Mouse (Mus musculus): ENCODE measurements around the gene Srrm2. TPM values are rescaled to one million over a fixed set of nuclear protein-coding genes. Genes with fewer than 3 reads are reported as not detected.
A peak's percentile ranks its signal among the peaks of the same experiment; 100 is the strongest.

The Srrm2 gene
- polyA plus RNA-seq, 1 experiment from 2014 or later, result 314 TPM

DNA sequence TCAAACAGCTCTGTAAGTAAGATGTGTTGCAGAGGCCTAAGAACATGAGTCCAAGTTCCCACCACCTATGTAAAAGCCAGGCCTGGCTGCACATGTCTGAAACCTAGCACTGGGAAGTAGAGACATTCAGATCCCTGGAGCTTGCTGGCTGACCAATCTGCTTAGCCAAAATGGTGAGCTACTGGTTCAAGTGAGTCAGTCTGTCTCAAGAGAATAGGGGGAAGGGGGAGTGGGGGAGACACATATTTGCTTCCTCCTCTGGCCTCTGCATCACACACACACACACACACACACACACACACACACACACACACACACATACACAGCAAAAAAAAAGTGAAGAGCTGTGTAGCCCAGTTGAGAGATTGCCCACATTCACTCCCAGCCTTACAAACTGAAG lies 7.0 kb upstream of the Srrm2 start:
- no peak for TF ChIP-seq CTCF (IDR thresholded peaks at IDR 0.05)
- in situ Hi-C loops (cut with MboI; ENCODE audit: low pct_unique_long_range_greater_than_20kb), result no loop called here
- ATAC-seq (no peak), DNase-seq (ENCODE audit: low read depth, low spot score) (no peak)
- H3K27me3 ChIP-seq, result no peaks in the 10 kb centered on the region
- ChIA-PET POLR2A (no interaction called here), CTCF (interaction anchor here (1.1 to 1.9 kb wide), 2 partner anchors 7 to 60 kb away, joined by 3 to 5 read pairs; partner anchors contain the start of genes Prss32 and Prss41)

DNA sequence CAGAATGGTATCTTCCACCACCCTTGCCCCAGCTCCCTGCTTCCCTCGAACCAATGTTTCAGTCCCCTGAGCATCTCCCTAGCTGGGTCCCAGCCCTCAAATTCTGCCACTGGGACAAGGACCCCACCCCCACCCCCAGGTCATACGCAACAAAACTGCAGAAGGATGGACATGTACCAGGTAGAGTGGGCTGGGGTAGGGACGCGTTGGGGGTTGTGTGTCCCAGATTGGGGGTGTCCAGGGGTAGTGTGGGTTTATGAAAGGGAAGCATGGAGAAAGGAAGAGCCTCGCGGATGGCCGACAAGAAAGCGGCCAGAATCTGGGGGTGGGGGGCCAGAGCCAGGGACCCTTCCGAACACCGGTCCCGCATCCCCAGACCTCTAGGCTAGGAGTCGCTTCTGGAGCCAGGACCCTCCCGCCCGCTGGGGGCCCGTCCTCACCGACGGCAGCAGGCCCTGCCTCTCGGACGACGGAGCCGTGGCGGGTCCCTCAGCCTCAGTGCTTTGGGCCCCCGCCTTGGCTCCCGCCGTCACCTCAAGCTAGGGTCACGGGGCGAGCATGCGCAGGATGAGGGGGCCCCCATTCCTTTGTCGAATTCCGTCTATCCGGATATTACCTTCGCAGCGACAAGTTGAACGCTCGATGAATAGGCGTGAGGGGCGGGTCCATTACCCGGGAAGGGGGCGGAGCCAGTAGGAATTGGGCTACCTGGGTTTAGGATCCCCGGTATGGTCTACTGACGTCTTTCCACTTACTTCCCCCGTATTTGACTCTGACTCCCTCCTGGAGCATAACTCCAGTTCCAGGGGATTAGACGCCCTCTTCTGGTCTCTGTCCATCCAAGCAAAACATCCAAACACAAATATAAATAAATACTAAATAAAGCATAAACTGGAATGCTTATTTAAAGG lies 4.5 kb upstream of the Srrm2 start, which contains the start of gene Flywch2:
Gene Flywch2, minus strand, starts transcription at position 521 of the 911 bp plus-strand sequence.
- ChIA-PET POLR2A (no interaction called here), CTCF (no interaction called here)
- ATAC-seq (peak; percentile 65), DNase-seq (ENCODE audit: low read depth, low spot score) (no peak)
- TF ChIP-seq CTCF (IDR thresholded peaks at IDR 0.05), result no peak
- no peaks in the 10 kb centered on the region for H3K27me3 ChIP-seq
- in situ Hi-C loops (cut with MboI; ENCODE audit: low pct_unique_long_range_greater_than_20kb), result no loop called here

DNA sequence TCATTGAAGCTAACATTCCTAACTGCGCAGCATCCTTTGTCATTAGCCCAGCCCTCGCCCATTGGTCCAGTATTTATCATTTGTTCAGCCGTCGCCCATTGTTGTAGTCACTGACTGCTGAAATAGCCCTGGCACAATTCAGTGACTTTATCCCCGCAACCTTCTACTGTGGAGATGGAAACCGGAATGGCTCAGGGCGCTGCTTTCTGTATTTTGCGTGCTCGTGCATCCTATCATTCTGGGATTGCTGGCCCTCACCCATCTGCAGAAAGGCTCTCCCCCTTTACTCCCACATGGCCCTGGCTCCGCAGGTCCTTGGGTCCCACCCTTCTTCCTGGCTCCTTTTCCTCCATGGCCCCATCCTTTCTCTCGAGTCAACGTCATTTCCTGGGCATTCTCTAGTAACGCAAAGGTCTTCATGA lies 3.8 kb upstream of the Srrm2 start:
- ChIA-PET CTCF (interaction anchor here (1.8 kb wide), 1 partner anchor 15 kb away, joined by 5 read pairs; no protein-coding TSS in a partner anchor), POLR2A (no interaction called here)
- DNase-seq (ENCODE audit: low read depth, low spot score) (no peak), ATAC-seq (no peak)
- in situ Hi-C loops (cut with MboI; ENCODE audit: low pct_unique_long_range_greater_than_20kb), result no loop called here
- no peak for TF ChIP-seq CTCF (IDR thresholded peaks at IDR 0.05)
- H3K27me3 ChIP-seq, result no peaks in the 10 kb centered on the region

DNA sequence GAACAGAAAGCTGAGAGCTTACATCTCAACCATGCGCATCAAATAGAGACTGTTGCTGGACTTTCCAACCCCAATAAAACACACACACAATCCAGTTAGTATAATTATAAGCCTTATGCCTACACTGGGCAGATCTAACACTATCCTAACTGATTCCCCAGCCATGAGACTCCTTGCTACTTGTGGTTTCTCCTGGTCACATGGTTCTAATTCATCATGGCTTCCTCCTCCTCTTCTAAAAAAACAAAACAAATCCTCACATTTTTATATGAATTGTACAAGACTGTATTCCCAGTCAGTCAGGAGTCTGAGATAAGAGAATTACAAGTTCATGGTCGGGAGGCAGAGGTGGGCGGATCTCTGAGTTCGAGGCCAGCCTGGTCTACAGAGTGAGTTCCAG lies 1.4 kb upstream of the Srrm2 start:
- ChIA-PET CTCF (interaction anchor here (1.6 kb wide), 1 partner anchor 12 kb away, joined by 5 read pairs; no protein-coding TSS in a partner anchor), POLR2A (interaction anchor here (1.2 kb wide), 1 partner anchor 15 kb away, joined by 3 read pairs; no protein-coding TSS in a partner anchor)
- in situ Hi-C loops (cut with MboI; ENCODE audit: low pct_unique_long_range_greater_than_20kb), result no loop called here
- no peak for TF ChIP-seq CTCF (IDR thresholded peaks at IDR 0.05)
- DNase-seq (ENCODE audit: low read depth, low spot score) (no peak), ATAC-seq (no peak)
- no peaks in the 10 kb centered on the region for H3K27me3 ChIP-seq

DNA sequence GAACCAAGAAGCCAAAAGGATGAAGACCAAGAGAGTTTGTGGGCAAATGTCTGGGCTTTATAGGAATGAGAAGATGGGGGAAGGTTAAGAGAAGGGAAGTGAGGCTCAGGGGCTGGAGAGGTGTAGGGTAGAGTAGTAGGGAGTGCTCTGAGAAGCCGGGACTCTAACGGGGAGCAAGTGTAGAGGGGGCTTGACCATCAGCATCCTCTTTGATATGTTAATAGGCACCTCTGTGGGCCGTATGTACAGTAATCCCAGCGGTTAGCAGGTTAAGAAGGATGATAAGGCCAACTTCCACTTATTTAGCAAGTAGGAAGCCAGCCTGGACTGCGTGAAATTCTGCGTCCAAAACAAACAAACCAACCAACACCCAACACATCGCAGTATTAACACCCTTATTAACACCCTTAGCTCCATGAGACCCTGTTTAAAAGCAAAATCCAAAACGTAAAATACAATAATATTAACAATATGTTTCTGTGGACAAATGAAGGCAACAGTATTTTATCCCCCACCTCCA lies 523 bp upstream of the Srrm2 start:
- POLR2A ChIA-PET, result no interaction called here
- H3K27me3 ChIP-seq, result no peaks in the 10 kb centered on the region
- CTCF ChIA-PET, result interaction anchor here (1.0 kb wide), 2 partner anchors 11 to 17 kb away, joined by 3 to 4 read pairs; no protein-coding TSS in a partner anchor
- no peak for TF ChIP-seq CTCF (IDR thresholded peaks at IDR 0.05)
- in situ Hi-C loops (cut with MboI; ENCODE audit: low pct_unique_long_range_greater_than_20kb), result no loop called here
- DNase-seq (ENCODE audit: low read depth, low spot score), result no peak
- no peak for ATAC-seq

DNA sequence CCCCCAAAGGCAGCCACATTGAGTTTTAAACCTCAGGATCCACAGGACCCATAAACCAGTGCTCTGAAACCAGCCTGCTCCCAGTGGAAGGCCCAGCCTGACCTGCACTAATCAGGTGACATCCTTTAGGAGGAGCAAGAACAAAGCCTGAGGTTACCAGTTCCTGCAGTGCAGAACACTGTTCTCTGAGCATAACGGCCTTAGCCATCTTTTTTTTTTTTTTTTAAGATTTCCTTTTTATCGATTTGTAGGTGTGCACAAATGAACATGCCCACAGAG lies 686 bp downstream of the Srrm2 start:
- DNase-seq (ENCODE audit: low read depth, low spot score), result no peak
- TF ChIP-seq CTCF (IDR thresholded peaks at IDR 0.05), result no peak
- ATAC-seq, result no peak
- ChIA-PET CTCF (interaction anchor here (1.0 kb wide), 1 partner anchor 16 kb away, joined by 3 read pairs; no protein-coding TSS in a partner anchor), POLR2A (no interaction called here)
- in situ Hi-C loops (cut with MboI; ENCODE audit: low pct_unique_long_range_greater_than_20kb), result no loop called here
- H3K27me3 ChIP-seq, result no peaks in the 10 kb centered on the region

DNA sequence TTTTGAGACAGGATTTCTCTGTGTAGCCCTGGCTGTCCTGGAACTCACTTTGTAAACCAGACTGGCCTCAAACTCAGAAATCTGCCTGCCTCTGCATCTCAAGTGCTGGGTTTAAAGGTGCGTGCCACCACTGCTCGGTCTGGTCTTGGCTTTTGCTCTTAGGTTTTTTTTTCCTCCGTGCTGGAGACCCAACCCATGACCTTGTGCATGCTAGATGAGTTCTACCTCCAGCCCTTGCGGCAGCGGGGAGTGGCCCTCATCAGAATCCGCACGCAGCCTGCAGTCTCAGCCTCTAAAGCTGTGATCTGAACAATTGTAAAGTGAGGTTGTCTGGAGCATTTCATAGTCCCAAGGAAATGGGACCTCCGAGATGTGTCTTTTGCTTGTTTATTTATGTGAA lies 5.0 kb downstream of the Srrm2 start:
- no peak for DNase-seq (ENCODE audit: low read depth, low spot score)
- no peak for ATAC-seq
- H3K27me3 ChIP-seq, result no peaks in the 10 kb centered on the region
- TF ChIP-seq CTCF (IDR thresholded peaks at IDR 0.05), result no peak
- in situ Hi-C loops (cut with MboI; ENCODE audit: low pct_unique_long_range_greater_than_20kb), result no loop called here
- ChIA-PET POLR2A (no interaction called here), CTCF (no interaction called here)

DNA sequence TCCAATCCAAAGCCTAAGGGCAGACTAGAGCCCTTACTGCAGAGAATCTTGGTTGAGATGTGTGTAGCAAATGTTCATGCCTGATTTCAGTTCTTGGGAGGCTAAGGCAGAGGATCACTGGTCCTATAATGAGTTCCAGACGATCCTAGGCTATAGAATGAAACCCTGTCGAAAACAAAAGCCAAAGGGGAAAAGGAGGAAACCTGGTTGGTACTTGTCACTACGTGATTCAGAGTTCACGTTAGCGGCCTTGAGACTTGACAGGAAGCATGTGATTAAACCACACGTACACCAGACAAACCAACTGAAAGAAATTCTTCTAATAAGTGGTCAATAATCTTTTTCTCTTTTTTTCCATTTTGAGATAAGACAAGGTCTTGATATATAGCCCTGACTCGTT lies 7.0 kb downstream of the Srrm2 start:
- ChIA-PET POLR2A (no interaction called here), CTCF (no interaction called here)
- no peak for TF ChIP-seq CTCF (IDR thresholded peaks at IDR 0.05)
- DNase-seq (ENCODE audit: low read depth, low spot score) (no peak), ATAC-seq (no peak)
- in situ Hi-C loops (cut with MboI; ENCODE audit: low pct_unique_long_range_greater_than_20kb), result no loop called here
- no peaks in the 10 kb centered on the region for H3K27me3 ChIP-seq

DNA sequence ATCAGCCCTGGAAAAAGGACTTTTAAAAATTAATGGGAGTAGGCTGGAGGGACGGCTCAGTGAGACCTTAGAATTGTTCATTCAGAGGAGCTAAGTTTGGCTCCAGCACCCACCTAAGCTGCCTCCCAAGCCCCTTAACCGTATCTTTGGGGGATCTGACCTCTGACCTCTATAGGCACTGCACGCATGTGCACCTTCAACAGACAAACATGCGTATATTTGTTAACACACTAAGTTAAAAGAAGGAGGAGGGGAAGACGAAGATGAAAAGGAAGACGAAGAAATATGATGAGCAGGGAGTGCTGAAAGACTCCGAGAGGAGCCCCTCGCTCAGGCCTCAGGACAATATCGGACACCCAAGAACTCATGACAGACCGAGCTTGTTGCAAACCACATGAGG lies 11.3 kb downstream of the Srrm2 start:
- in situ Hi-C loops (cut with MboI; ENCODE audit: low pct_unique_long_range_greater_than_20kb), result no loop called here

DNA sequence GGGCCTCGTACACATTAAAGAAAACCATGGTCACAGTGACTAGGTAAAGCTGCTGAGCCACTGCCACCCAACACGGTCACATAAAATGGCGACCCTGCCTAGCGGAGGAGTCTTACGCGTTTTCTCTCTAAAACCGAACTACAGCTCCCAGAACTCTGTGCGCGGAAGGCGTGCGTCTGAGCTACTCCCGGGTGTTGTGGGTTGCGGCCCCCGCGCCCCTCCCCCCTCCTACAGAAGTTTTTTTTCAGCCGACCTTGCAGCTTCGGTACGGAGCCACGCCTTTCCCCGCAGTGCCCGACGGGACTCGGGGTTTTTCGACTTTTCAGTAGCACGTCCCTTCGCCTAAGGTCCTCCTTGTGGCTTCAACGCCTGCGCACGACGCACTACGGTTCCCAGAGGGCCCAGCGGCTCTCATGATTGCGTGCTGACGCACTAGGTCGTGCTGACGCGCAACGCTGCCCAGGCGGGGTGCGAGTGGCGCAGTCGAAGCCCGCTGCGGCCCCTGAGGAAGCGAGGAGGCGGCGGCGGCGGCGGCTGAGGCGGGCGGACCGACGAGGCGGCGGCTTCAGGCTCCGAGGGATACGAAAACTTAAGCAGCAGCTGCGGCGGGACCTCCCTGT lies 12.5 kb downstream of the Srrm2 start:
- TF ChIP-seq CTCF (IDR thresholded peaks at IDR 0.05), result no peak
- ChIA-PET CTCF (interaction anchor here (0.9 to 1.6 kb wide), 3 partner anchors 16 to 41 kb away, joined by 4 to 5 read pairs (median 5); partner anchors contain the start of genes Prss32 and Prss41), POLR2A (interaction anchor here (0.6 to 1.1 kb wide), 2 partner anchors 54 to 409 kb away, joined by 3 to 4 read pairs; no protein-coding TSS in a partner anchor)
- in situ Hi-C loops (cut with MboI; ENCODE audit: low pct_unique_long_range_greater_than_20kb), result no loop called here
- ATAC-seq (peak; percentile 96), DNase-seq (ENCODE audit: low read depth, low spot score) (peak; percentile 94)
- no peaks in the 10 kb centered on the region for H3K27me3 ChIP-seq

More for the DNA sequence above, 11.3 kb downstream of the Srrm2 start:
- no peak for TF ChIP-seq CTCF (IDR thresholded peaks at IDR 0.05)
- DNase-seq (ENCODE audit: low read depth, low spot score) (no peak), ATAC-seq (no peak)
- ChIA-PET POLR2A (no interaction called here), CTCF (interaction anchor here (0.7 to 1.6 kb wide), 4 partner anchors 12 to 34 kb away, joined by 3 to 5 read pairs (median 4); partner anchors contain the start of genes Elob, Prss33 and Srrm2)
- no peaks in the 10 kb centered on the region for H3K27me3 ChIP-seq

All from Patski (cell line).